Mouse (Mus musculus) gastrocnemius, postnatal 14 days (tissue): Measurements from ENCODE around the gene Dock9. TPM values are rescaled to one million over a fixed set of nuclear protein-coding genes. Genes with fewer than 3 reads are reported as not detected.
A peak's percentile ranks its signal among the peaks of the same experiment; 100 is the strongest.
"Not testable (repeated sequence)": the region's sequence is repeated elsewhere in the genome, so short reads cannot be mapped to it uniquely, and the experiment has no call there.

Experiments used
- DNase-seq: peaks from one replicate; pipeline ENCODE4 v3.0.0; 2021; ENCODE audit warnings: mixed read lengths
- intact Hi-C: fragments of 180-260 bp; cut with DNase I; formaldehyde crosslinking; loops from one replicate; pipeline ENCODE4 v1.15.1; 2025; ENCODE audit warnings: low total_unique reads
- total RNA-seq, 2 experiments: library from RNA; stranded (reverse); gene quantifications; 2 replicates each; pipeline ENCODE4 v1.2.3; 2021

Dock9 gene
- total RNA-seq, 2 experiments from 2014 or later = 23.3 to 29.3 TPM

DNA sequence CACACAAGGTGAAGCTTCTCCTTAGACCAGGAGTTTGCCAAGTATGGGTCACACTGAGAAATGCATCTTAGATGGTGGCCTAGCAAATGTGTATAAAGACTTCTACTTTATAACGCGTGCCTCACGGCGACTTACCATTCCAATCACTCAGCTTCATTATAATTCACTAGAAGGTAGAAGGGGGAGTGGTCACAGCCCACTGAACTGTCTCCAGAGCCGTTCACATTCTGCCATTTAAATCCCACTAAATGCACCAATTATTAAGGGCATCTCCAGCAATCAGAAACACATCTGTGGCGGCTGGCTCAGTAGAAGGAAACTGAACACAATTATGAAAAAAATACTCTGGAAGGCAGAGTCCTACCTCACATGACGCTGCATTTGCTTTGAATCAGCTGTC lies 50.3 kb downstream of the Dock9 start:
- DNase-seq = no peak
- intact Hi-C loops = loop anchor here (5.0 kb wide), 1 partner anchor 110 kb away; no protein-coding TSS in a partner anchor

DNA sequence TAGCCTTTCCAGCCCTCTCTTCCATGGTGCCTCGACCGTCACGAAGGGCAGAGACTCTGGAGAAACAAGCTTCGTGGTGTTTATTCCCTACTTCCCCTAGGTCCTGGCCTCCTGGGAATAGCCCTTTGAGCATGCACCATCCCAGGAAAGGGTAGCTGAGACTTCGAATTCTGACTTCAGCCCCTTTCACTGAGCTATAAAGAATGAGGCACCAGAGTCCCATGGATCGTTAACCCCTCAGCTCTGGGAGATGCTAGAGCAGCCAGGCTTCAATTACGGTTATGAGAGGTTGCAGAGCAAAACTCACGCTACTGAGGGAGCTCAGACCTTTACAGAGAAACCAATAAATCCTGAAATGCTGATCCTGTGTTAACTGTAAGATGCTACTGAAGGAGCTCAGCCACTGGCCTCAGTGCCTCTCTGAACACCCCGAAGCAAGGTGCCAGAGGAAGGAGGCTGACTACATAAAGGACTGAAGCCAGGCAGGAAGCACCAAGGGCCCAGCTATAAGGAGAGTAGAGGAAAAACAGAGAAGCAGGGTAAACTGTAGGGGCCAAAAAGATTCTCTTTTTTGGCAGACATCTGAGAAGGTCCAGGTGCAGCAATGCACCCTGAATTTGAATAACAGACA lies 53.7 kb downstream of the Dock9 start:
- no peak for DNase-seq
- intact Hi-C loops = no loop called here

DNA sequence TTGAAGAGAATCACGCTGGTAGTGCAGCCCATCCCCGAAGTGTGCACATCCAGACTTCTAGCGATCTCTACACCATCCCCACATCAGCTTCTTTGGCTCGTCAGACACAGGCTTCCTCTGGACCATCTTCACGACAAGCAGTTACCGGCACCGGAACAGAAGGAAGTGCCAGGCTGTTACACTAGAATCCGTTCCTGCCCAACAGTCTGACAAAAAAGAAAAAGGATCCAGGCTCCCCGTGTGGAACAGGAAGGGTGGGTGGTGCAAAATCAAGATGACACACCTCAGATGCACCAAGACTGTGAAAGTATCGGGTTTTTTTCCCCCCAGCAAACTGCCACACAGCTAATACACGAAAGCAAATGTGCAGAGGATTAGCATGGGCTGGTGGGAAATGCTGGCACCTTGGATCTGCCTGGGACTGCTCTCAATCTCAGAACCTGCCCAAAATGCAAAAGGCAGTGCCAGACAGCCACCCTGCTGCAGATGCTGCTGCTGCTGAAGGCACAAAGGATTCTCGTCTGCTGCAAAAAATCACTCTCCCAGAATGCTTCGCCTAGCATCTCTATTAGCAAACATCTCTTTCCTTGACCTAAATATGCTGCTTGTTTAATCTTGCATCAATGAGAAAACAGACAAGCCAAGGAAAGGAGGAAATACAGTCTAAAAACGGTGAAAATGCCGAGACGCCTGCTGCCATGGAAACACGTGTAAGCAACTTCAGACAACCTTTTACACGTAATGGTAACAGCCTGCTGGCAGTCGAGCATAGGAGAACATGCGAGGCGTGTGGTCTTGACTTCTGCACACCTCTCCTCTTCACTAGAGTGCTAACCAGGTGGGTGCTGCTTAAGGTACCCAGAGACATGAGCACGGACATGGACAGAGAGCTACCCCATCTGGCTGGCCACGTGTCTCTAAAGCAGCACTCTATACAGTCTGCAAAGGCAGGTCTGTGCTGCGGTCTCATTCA lies 58.9 kb downstream of the Dock9 start:
- no peak for DNase-seq
- intact Hi-C loops = no loop called here

DNA sequence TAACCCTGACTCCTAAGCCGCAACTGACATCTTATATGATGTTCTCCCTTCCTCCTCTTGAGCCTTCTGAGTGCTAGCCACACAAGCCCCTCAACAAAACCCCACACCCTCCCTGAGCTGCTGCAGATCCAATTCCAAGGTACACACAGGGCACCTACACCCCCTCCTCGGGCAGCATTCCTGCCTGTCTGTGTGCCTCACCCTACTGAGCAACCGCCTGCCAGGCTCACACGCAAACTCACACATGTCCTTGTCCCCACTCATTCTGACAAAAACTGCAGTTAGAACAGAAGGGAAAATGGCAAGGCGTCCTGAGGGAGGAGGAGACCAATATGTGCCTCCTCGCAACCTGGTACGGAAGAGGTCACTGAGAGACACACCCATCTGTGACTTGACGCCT lies 60.4 kb downstream of the Dock9 start:
- intact Hi-C loops = no loop called here
- no peak for DNase-seq

DNA sequence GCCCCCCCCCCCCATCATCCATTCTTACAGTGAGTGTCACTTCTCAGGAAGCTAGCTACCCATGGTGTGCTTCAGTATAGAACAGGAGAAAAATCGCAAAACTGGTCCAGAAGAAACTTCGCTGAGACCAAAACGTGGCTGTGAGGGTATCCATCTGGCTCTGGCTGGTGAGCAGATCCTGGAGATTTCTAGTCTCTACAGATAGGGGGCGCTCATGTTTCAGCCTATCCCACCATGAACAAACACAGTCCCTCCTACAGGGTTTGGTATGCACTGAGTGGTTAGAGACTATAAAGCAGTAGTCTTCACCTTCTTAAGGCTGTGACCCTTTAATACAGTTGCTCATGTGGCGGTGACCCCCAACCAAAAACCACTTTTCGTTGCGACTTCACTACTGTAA lies 62.0 kb downstream of the Dock9 start:
- no peak for DNase-seq
- intact Hi-C loops = no loop called here

DNA sequence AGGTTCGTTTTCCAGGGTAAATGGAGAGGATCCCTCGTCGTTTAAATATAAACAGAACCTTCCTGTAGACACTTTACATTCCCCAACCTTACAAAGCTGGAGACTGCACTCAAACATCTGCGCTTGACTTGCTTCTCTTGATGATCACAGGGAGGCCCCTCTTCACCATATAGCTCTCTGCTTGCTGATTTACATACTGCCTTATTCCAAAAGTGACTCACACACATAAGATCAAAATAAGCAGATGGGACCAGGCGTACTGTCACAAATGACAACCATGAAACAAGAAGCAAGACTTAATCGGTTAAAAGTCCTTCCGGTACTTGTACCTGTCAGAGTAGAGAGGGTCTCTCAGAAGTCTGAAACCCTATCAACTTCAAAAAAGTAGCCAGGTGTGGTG lies 63.4 kb downstream of the Dock9 start:
- intact Hi-C loops = no loop called here
- no peak for DNase-seq

DNA sequence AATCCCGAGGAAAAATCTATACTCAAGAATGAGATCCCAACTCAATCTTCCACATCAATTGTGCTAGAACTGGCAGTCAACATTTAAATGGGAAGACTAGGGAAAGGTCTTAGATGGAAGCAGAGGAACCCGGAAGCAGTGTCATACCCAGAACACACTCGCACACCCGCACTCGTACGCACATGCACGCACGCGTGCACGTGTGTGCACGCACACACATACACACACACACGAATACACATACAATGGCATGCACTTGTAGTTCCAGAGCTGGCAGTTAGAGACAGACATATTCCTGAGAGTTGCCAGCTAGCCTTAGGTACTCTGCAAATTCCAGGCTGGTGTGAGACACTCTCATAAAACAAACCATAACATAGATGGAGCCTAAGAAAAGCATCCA lies 63.9 kb downstream of the Dock9 start:
- no peak for DNase-seq
- intact Hi-C loops = no loop called here

DNA sequence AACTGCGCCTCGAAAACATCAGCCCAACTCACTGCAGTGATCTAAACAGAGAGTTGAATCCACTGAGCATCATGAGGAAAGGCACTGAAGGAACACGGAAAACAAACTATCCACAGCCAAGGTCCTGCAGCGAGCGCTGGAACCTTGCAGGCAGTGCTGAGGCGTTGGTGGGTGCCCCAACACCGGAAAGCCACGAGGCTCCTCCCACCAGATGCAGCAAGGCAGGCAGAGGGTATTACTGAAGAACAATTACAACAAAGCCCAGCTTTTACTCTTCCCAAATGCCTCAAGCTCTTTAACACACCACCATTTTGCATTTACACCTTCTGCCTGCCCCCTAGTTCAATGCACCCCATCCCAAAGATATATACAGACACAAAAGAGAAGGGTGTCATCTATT lies 65.4 kb downstream of the Dock9 start:
- no peak for DNase-seq
- intact Hi-C loops = no loop called here

DNA sequence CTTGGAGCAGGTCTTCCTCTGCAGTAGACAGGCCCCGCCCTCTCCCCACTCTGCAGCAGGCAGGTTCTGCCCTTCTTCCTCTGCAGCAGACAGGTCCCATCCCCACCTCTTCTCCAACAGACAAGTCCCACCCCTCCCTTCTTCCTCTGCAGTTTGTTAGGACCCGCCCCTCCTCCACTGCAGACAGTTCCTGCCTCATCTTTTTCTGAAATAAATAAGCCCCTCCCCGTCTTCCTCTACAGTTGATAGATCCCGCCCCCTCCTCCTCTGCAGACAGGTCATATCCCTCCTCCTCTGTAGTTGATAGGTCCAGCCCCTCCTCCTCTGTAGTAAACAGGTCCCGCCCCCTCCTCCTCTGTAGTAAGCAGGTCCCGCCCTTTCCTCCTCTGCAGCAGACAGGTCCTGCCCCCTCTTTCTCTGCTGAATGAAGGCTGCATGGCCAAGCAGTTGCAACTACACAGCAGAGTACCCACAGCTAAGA lies 65.9 kb downstream of the Dock9 start:
- intact Hi-C loops = no loop called here

DNA sequence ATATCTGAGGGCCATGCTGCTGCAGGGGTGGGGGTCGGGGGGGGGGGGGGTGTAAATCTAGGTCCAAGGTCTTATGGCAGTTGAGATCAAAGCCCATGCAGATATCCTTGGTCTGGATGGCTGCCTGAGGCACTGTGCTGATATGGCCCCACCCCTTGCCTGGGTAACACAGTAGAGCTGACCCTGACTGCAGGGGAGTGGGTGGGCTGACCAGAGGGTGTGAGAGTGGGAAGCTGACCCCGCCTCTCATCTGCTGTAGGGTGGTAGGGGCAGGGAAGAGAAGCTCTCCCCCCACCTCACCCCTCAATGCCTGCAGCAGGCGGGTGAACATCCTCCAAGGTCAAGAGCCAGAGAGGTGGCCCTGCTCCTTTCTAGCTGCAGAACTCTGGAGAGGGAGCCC lies 66.7 kb downstream of the Dock9 start:
- intact Hi-C loops = no loop called here
- no peak for DNase-seq

More for the DNA sequence above, 65.9 kb downstream of the Dock9 start:
- DNase-seq = no peak

DNA sequence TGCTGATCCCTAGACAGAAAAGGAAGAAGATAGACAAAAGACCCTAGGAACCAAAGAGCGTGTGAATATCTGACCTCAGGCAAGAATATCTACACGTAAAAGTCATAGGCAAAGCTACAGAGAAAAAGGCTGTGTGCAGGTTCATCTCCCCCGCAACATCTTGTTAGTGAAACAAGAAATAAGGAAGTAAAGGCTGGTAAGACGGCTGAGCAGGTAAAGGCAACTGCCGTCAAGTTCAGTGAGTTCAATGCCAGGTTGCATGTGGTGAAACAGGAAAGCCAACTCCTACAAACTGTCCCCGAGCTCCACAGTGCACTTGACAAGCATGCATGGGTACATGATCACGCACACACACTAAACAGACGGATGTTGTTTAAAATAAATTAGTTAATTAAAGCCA lies 69.6 kb downstream of the Dock9 start:
- intact Hi-C loops = no loop called here

DNA sequence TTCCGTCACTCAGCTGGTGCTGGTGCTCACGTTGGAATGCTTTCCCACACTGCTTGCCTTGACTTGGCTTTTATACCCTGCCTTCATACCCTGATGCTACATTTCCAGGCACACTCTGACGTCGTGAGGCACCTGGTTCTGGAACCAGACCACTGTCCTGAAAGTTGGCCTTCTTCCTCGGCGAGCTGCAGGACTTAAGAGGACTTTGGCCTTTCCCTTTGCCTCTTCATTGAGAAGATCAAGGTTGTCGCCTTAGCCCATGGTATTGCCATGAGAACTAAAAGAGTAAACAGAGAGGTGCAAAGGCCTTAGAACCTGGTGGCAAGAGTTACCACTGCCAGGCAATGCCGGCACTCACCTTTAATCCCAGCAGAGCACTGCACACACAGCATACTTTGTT lies 73.1 kb downstream of the Dock9 start:
- no peak for DNase-seq
- intact Hi-C loops = no loop called here

More for the DNA sequence above, 69.6 kb downstream of the Dock9 start:
- no peak for DNase-seq

DNA sequence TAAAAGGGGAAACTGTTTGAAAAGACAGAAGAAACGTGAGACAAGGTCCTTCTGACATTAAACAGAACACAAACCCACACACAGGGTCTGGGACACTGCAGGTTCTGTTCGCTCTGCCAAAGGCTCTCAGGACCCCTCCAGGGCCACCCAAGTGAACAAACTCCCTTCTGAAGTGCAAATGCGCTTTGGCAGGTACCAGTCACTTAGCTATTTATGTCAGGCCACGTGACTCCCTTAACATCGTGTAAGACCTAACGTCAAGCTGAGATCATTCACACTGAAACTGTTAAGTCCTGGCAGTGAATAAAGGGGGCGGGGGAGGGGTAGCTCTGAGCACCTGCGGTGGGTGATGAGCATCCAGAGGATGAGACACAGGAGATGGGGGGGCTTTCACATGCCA lies 74.9 kb downstream of the Dock9 start:
- no peak for DNase-seq
- intact Hi-C loops = no loop called here

DNA sequence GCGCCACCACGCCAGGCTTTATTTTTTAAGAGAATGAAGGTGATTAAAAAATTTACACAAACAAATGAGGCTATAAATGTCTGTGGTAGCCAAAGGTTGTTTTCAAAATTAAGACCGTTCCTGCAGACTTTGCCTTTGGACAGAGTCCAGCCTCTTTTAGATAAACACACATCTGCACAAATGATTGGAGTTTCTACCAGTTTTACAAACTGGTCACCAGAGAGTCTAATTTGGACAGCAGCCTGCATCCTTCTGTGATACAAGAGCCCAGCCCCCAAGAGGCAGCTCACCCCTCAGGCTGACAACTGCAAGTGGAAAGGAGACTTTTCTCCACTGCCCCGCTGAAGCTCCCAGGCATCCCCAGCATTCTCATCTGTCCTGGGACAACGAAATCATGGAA lies 76.2 kb downstream of the Dock9 start:
- intact Hi-C loops = no loop called here
- peak; percentile 45 for DNase-seq

DNA sequence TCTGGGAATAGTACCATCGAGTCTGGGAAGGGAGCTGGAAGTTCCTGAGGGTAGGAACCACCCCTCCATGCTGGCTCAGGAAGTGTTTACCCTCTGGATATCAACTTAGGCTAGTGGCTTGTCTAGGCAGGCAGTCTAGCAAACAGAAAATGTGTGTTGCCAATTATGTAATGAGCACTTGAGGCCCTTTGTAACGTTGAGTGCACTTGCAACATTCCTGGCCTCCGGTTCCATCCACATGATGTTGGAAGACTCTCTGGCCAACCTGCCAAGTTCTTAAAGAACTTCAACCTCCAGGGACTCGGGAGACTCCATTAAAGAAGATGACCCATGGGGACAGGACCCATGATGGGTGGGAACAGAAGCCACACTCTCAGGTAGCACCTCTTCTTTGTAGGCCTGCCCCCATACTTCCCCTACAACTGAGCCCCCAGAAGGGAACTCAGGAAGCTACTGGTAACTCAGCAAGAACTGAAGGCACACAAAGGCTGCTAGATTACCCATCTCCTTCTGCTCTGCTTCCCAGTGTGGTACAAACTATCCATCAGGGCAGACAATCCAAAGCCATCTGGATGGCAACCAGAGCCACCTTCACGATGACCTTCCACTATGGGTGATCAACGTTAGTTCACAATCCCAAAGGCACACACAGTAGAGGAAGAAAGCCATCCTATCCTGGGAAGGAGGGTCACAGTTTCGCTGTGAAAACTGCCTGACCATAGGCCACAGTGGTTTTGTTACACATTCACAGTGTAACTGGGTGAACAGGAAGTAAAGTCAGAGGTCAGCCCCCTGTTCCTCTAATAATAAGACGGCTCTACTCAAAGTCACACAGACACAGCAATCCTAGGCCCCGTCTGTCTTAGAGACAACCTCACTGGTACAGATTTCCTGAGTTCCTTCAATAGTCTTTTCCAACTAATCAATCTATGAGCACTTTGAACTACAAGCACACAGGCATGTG lies 77.7 kb downstream of the Dock9 start:
- intact Hi-C loops = no loop called here
- DNase-seq = no peak

DNA sequence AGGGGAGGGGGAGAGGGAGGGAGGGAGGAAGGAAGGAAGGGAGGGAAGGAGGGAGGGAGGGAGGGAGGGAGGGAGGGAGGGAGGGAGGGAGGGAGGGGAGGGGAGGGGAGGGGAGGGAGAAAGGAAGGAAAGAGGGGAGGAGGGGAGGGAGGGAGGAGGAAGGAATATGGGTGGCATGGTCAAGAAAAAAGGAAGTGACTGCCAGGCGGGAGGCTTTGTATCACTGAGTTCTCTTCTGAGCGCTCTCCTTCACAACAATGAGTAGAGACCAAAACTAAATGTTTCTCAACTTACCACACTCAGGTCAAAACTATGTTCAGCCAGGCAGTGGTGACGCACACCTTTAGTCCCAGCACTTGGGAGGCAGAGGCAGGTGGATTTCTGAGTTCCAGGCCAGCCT lies 82.8 kb downstream of the Dock9 start:
- intact Hi-C loops, DNase-seq: not testable (repeated sequence)

DNA sequence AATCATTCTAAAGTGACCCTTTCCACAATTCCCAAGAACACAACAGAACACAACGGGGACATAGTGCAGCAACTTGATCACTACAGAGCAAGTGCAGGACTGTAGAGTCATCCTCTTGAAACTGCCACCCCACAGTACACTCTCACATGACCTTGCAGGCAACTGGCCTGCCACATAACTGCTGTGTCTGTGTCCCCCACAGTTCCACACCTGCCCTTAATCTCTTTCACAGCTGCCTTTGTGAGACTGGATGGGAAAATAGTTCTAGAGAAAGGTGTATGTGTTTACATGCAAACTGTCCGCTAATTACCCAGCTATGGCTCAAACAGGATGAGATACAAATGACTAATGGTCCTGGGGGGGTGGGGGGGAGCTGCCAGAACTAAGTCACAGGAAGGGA lies 83.4 kb downstream of the Dock9 start:
- no peak for DNase-seq
- intact Hi-C loops = no loop called here

DNA sequence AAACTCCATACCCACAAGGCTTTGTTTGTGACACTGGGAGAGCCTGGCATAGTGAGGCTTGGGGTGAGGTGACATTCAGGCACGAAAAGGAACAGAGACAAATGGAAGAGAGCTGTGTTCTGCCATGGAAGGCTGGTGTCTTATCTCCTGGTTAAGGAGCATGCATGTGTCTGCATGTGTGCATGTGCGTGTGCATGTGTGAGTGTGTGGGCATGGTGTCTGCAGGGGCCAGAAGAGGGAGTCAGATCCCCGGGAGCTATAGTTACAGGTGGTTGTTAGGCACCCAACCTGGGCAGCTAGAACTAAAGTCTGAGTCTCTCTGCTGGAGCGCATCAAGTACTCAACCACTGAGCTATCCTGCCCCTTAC lies 83.8 kb downstream of the Dock9 start:
- intact Hi-C loops = no loop called here
- DNase-seq = no peak

DNA sequence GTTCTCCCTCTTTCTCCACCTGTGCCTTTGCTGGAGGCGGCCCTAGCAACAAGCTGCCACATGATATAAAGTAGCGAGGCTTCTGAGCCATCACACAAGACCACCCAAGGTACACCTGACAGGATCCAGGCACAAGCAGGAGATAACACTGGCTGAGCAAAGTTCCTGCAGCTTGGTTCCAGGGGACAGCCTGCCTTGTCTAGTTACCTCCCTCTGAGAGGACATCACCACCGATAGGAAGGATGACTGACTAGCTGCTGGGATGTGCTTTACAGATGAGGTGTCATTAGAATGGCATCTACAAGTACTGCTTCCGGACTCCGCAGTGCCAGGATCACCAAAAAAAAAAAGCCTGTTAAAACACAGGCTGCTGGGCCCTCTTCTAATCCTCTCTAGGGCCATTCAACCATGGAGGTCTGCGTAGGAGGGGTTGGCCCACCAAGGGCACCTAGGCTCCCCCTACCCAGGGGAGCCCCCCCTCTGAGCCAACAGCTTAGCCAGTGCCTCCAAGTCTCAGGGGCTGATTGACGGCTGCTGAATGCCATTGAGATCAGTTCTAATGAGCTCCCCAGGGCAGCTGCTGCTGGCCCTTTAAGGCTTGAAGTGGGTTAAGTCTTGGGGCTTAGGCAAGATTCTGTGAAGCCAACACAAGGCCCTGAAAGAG lies 84.3 kb downstream of the Dock9 start:
- intact Hi-C loops = no loop called here
- no peak for DNase-seq
